Mouse (Mus musculus) hindbrain, embryonic 11.5 days (tissue): ENCODE measurements around the gene Adcy2. TPM values are rescaled to one million over a fixed set of nuclear protein-coding genes. Genes with fewer than 3 reads are reported as not detected.

Source experiments
- ATAC-seq: fragments of 200-750 bp; cut with Nextera tagmentation; 2 replicates; pipeline ENCODE4 v1.8.0; 2017; ENCODE audit warnings: mild to moderate bottlenecking, moderate TSS enrichment, moderate library complexity; ENCODE audit not compliant: low FRiP score
- DNase-seq: peaks from one replicate; pipeline ENCODE4 v3.0.0-alpha.2; 2015; ENCODE audit warnings: low spot score
- H3K27ac ChIP-seq: fragments of 300-500 bp; sonication (generic); 2 replicates; pipeline ENCODE4 v1.5.1; 2014; ENCODE audit warnings: mild to moderate bottlenecking, low read depth, low read length
- H3K27me3 ChIP-seq: fragments of 300-500 bp; sonication (generic); 2 replicates; pipeline ENCODE4 v1.6.1; 2014; ENCODE audit warnings: mild to moderate bottlenecking, low read length, moderate library complexity, mixed read lengths; ENCODE audit not compliant: control insufficient read depth, insufficient read depth
- H3K36me3 ChIP-seq: fragments of 300-500 bp; sonication (generic); 2 replicates; pipeline ENCODE4 v1.6.1; 2014; ENCODE audit warnings: mild to moderate bottlenecking, low read length, moderate library complexity, mixed read lengths; ENCODE audit not compliant: control insufficient read depth, insufficient read depth
- H3K4me1 ChIP-seq: fragments of 300-500 bp; sonication (generic); replicated peaks from 2 replicates; pipeline ENCODE4 v1.6.1; 2014; ENCODE audit warnings: low read length, mixed read lengths; ENCODE audit not compliant: control insufficient read depth, insufficient read depth
- H3K4me2 ChIP-seq: fragments of 300-500 bp; sonication (generic); replicated peaks from 2 replicates; pipeline ENCODE4 v1.6.1; 2014; ENCODE audit warnings: mild to moderate bottlenecking, low read depth, low read length
- H3K4me3 ChIP-seq: fragments of 300-500 bp; sonication (generic); 2 replicates; pipeline ENCODE4 v1.5.1; 2014; ENCODE audit warnings: low read depth, low read length
- H3K9ac ChIP-seq: fragments of 300-500 bp; sonication (generic); 2 replicates; pipeline ENCODE4 v1.6.1; 2014; ENCODE audit warnings: low read depth, low read length
- H3K9me3 ChIP-seq: fragments of 300-500 bp; sonication (generic); 2 replicates; pipeline ENCODE4 v1.6.1; 2016; ENCODE audit warnings: low read length; ENCODE audit not compliant: control insufficient read depth
- WGBS: fragments of 180-500 bp; shearing (Covaris S2); extraction: QIAGEN DNeasy Blood & Tissue Kit; methylation state at CpG from one replicate; pipeline ENCODE4 v1.1.7; 2014; 5-methylcytosine and 5-hydroxymethylcytosine counted together
- polyA plus RNA-seq: library from polyadenylated mRNA; unstranded; fragments of >200 nt; fragmentation: Nextera tagmentation; extraction: Ambion mirVana; gene quantifications from 2 replicates; pipeline ENCODE4 v1.2.1, GENCODE M21; 2014

Adcy2 gene
- polyA plus RNA-seq, 1 experiment from 2014 or later: 3.3 TPM

DNA sequence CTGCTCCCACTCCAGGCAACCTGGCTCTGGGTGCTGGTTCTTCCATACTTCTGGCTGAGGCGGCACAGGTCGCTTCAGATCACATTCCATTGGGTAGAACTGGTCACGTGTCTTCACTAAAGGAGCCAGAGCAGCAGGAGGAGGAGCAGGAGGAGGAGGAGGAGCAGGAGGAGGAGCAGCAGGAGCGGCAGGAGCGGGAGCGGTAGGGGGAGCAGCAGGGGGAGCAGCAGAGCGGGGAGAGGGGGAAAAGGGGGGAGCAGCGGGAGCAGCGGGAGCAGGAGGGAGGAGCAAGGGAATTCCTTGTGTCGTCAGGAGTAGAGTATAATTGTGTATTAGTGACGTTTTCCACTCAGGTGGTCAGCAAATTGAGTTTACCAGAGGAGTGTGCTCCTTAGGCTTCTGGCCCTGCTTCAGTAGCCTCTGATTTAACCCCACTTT, 393.6 kb downstream of the Adcy2 start:
- Histone ChIP-seq H3K36me3 (no peaks in the 10 kb centered on the region), H3K27me3 (no peaks in the 10 kb centered on the region), H3K9ac (no peak overlapping the region), H3K9me3 (no peaks in the 10 kb centered on the region), H3K4me1 (no peaks in the 10 kb centered on the region), H3K4me2 (peak overlapping the region; percentile 28), H3K4me3 (peak overlapping the region; percentile 16; the same call in 1 of the 2 replicates), H3K27ac (no peak overlapping the region)
- WGBS: 2% methylated on average over 10 of the region's 11 CpGs
- DNase-seq: peak; percentile 46
- ATAC-seq: peak; percentile 85

- Histone ChIP-seq H3K27ac (no peak overlapping the region), H3K4me2 (no peak overlapping the region), H3K27me3 (no peaks in the 10 kb centered on the region), H3K4me3 (no peak overlapping the region), H3K4me1 (no peaks in the 10 kb centered on the region), H3K36me3 (no peaks in the 10 kb centered on the region), H3K9me3 (no peaks in the 10 kb centered on the region), H3K9ac (no peak overlapping the region)
- ATAC-seq (no peak), DNase-seq (no peak)
- 82% methylated on average over 6 of the region's 6 CpGs for WGBS
These were observed 396.3 kb downstream of the Adcy2 start for GRCm38 (mm10) chr13:68603085-68603484.

DNA sequence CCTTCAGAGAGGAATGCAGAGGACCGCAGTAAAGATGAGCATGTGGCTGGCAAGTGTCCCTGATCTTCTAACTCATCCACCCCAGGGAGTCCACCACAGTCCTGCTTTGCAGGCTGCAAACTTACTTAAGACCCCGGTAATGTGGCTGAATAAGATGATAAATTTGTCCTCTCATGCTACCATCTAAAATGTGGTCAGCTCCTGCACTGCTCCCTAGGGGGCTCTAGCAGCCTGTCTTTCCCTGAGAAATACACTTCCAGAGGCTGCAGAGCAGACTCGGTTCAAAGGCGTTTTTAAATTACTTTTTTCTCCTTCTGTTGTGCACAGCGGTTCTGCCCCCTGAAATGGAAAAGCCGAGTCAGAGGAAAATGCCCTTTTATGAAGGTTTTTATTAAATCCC, 398.2 kb downstream of the Adcy2 start:
- Histone ChIP-seq H3K9me3 (no peaks in the 10 kb centered on the region), H3K27ac (no peak overlapping the region), H3K9ac (no peak overlapping the region), H3K4me3 (no peak overlapping the region), H3K27me3 (no peaks in the 10 kb centered on the region), H3K36me3 (no peaks in the 10 kb centered on the region), H3K4me1 (no peaks in the 10 kb centered on the region), H3K4me2 (no peak overlapping the region)
- WGBS: 23% methylated on average over 6 of the region's 6 CpGs
- DNase-seq (peak; percentile 43), ATAC-seq (no peak)

DNA sequence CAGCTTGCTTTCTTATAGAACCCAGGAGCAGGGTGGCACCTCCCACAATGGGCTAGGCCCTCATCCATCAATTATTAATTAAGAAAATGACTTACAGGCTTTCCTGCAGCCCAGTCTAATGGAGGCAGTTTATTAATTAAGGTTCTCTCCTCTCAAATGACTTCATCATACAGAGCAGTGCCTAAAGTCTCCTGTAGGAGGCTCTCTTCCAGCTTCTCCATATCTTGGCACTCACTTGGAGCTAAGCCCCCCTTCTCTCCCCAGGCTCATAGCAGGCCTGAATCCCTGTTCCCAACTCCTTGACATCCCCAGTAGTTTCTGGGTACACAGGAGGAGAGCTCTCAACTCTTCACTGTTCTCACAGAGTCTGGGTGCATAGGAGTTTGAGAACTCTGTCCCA, 400.4 kb downstream of the Adcy2 start:
- DNase-seq (no peak), ATAC-seq (no peak)
- no peaks in the 10 kb centered on the region for H3K9me3 ChIP-seq
- H3K27me3 ChIP-seq: no peaks in the 10 kb centered on the region
- no peak overlapping the region for H3K4me3 ChIP-seq
- no peak overlapping the region for H3K27ac ChIP-seq
- H3K36me3 ChIP-seq: no peaks in the 10 kb centered on the region
- no peak overlapping the region for H3K9ac ChIP-seq
- H3K4me1 ChIP-seq: no peaks in the 10 kb centered on the region
- H3K4me2 ChIP-seq: no peak overlapping the region

DNA sequence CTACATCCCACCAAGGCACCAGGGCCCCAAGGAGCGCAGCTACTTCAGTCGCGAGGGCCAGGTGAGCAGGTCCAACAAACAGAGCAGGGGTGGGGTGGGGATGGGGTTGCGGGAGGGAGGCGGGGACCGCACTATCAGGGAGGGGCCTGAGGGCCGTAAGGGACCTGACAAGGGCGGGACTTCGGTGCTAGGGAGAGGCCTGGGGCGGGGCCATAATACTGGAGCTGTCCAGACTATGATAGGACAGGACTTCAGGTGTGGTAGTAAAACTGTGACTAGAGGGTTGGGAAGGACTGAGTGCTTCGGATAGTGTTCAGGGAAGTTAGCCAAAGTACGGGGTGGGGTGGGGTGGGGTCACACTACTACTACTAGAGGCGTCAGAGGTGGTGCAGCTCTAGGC, 401.7 kb downstream of the Adcy2 start:
- 16% methylated on average over 13 of the region's 13 CpGs for WGBS
- H3K9me3 ChIP-seq: no peaks in the 10 kb centered on the region
- H3K36me3 ChIP-seq: no peaks in the 10 kb centered on the region
- DNase-seq (no peak), ATAC-seq (peak; percentile 46; the same call in 1 of the 2 replicates)
- H3K9ac ChIP-seq: no peak overlapping the region
- H3K4me3 ChIP-seq: no peak overlapping the region
- H3K27ac ChIP-seq: no peak overlapping the region
- peak overlapping the region; percentile 30 for H3K4me2 ChIP-seq
- H3K4me1 ChIP-seq: no peaks in the 10 kb centered on the region
- no peaks in the 10 kb centered on the region for H3K27me3 ChIP-seq

GRCm38 (mm10) chr13:68597199-68597598, 402.1 kb downstream of the Adcy2 start, which contains the start of gene 1700001L19Rik:
1700001L19Rik (plus strand) TSS chr13:68597421.
- 19% methylated on average over 10 of the region's 10 CpGs for WGBS
- DNase-seq (no peak), ATAC-seq (0 out of 2 replicates have a peak, but pooled peaks have one; percentile 21)
- no peak within 1 kb of the TSS for H3K4me3 ChIP-seq
- peak within 1 kb of the TSS; percentile 30 for H3K4me2 ChIP-seq
- no peaks in the 10 kb centered on the region for H3K27me3 ChIP-seq
- no peaks in the 10 kb centered on the region for H3K4me1 ChIP-seq
- H3K9me3 ChIP-seq: no peaks in the 10 kb centered on the region
- no peak within 1 kb of the TSS for H3K27ac ChIP-seq
- no peaks in the 10 kb centered on the region for H3K36me3 ChIP-seq
- no peak within 1 kb of the TSS for H3K9ac ChIP-seq

DNA sequence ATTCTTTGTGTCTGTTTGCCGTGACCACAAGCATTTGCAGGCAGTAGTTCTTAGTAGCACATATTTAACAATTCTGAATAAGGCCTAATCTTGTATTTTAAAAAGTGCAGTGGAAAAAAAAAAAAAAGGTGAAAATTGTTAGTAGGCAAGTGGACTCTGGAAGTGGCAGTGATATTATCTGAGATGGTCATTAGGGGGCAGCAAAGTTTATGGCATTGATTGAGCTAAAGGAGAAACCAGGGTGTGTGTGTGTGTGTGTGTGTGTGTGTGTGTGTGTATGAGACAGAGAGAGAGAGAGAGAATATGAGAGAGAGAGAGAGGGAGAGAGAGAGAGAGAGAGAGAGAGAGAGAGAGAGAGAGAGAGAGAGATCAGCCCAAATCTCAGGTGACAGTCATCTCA, 405.5 kb downstream of the Adcy2 start:
- no peak; the same call in 1 of the 2 replicates for ATAC-seq
- DNase-seq: peak; percentile 40

GRCm38 (mm10) chr13:68588352-68588751, 411.0 kb downstream of the Adcy2 start:
- H3K4me3 ChIP-seq: no peak overlapping the region
- no peaks in the 10 kb centered on the region for H3K27me3 ChIP-seq
- H3K4me1 ChIP-seq: no peaks in the 10 kb centered on the region
- no peak overlapping the region for H3K27ac ChIP-seq
- H3K9ac ChIP-seq: no peak overlapping the region
- DNase-seq (no peak), ATAC-seq (no peak)
- no peaks in the 10 kb centered on the region for H3K9me3 ChIP-seq
- H3K36me3 ChIP-seq: 0 out of 2 replicates have a peak, but pooled peaks cover 6% of the 10 kb centered on the region
- H3K4me2 ChIP-seq: no peak overlapping the region

More for the DNA sequence above, 405.5 kb downstream of the Adcy2 start:
- Histone ChIP-seq H3K27me3 (no peaks in the 10 kb centered on the region), H3K27ac (no peak overlapping the region), H3K9me3 (no peaks in the 10 kb centered on the region), H3K4me1 (no peaks in the 10 kb centered on the region), H3K36me3 (0 out of 2 replicates have a peak, but pooled peaks cover 5% of the 10 kb centered on the region), H3K4me2 (no peak overlapping the region), H3K4me3 (no peak overlapping the region), H3K9ac (no peak overlapping the region)
- 83% methylated on average over 1 of the region's 1 CpGs for whole genome bisulfite sequencing

GRCm38 (mm10) chr13:68585441-68585840, 413.9 kb downstream of the Adcy2 start:
- whole genome bisulfite sequencing: 92% methylated on average over 7 of the region's 7 CpGs
- Histone ChIP-seq H3K9ac (no peak overlapping the region), H3K36me3 (0 out of 2 replicates have a peak, but pooled peaks cover 6% of the 10 kb centered on the region), H3K27me3 (no peaks in the 10 kb centered on the region), H3K4me3 (no peak overlapping the region), H3K4me1 (no peaks in the 10 kb centered on the region), H3K4me2 (no peak overlapping the region), H3K27ac (no peak overlapping the region), H3K9me3 (no peaks in the 10 kb centered on the region)
- ATAC-seq: no peak
- no peak for DNase-seq
